Mouse (Mus musculus): ENCODE measurements around the gene Slc23a2. TPM values are rescaled to one million over a fixed set of nuclear protein-coding genes. Genes with fewer than 3 reads are reported as not detected.

Slc23a2 gene
- polyA plus RNA-seq, 1 experiment from 2014 or later: 18.5 TPM

GRCm38 (mm10) chr2:132031364-132032095, 113.4 kb downstream of the Slc23a2 start:
- 66% methylated on average over 11 of the region's 11 CpGs for WGBS
- Histone ChIP-seq H3K9me3 (ENCODE audit: control insufficient read depth, low read length) (no peaks in the 10 kb centered on the region), H3K4me2 (ENCODE audit: low read depth, low read length) (peak overlapping the region; percentile 90; the same call in 1 of the 2 replicates), H3K4me1 (ENCODE audit: control insufficient read depth, insufficient read depth, low read length) (peaks cover 15% of the 10 kb centered on the region), H3K36me3 (ENCODE audit: control insufficient read depth, insufficient read depth, low read length) (no peaks in the 10 kb centered on the region), H3K9ac (ENCODE audit: low read depth, low read length) (no peak overlapping the region), H3K4me3 (ENCODE audit: low read depth, low read length) (no peak overlapping the region), H3K27me3 (replicated peaks; ENCODE audit: control insufficient read depth, insufficient read depth, low read length) (peaks cover 31% of the 10 kb centered on the region), H3K27ac (replicated peaks; ENCODE audit: low read depth, low read length) (peak overlapping the region; percentile 56; the same call in 1 of the 2 replicates)
- no peak for ATAC-seq (ENCODE audit: low read depth)
- no peak for DNase-seq (ENCODE audit: low spot score)

- peaks cover 31% of the 10 kb centered on the region for H3K27me3 ChIP-seq (replicated peaks; ENCODE audit: control insufficient read depth, insufficient read depth, low read length)
- DNase-seq (ENCODE audit: low spot score): peak; percentile 64
- peak overlapping the region; percentile 64 for H3K9ac ChIP-seq (ENCODE audit: low read depth, low read length)
- no peaks in the 10 kb centered on the region for H3K36me3 ChIP-seq (ENCODE audit: control insufficient read depth, insufficient read depth, low read length)
- peaks cover 15% of the 10 kb centered on the region for H3K4me1 ChIP-seq (ENCODE audit: control insufficient read depth, insufficient read depth, low read length)
- H3K27ac ChIP-seq (replicated peaks; ENCODE audit: low read depth, low read length): peak overlapping the region; percentile 56
- ATAC-seq (ENCODE audit: low read depth): peak; percentile 15; the same call in 1 of the 2 replicates
- H3K4me3 ChIP-seq (ENCODE audit: low read depth, low read length): peak overlapping the region; percentile 61
- peak overlapping the region; percentile 90 for H3K4me2 ChIP-seq (ENCODE audit: low read depth, low read length)
- no peaks in the 10 kb centered on the region for H3K9me3 ChIP-seq (ENCODE audit: control insufficient read depth, low read length)
- 15% methylated on average over 23 of the region's 23 CpGs for WGBS
Observed at GRCm38 (mm10) chr2:132030418-132031363, 114.2 kb downstream of the Slc23a2 start.

GRCm38 (mm10) chr2:132029646-132030417, 115.1 kb downstream of the Slc23a2 start, which contains the start of gene Rassf2:
Gene Rassf2, minus strand, starts transcription at chr2:132030258.
- ATAC-seq (ENCODE audit: low read depth) (peak; percentile 90), DNase-seq (ENCODE audit: low spot score) (peak; percentile 95)
- peaks cover 31% of the 10 kb centered on the region for H3K27me3 ChIP-seq (replicated peaks; ENCODE audit: control insufficient read depth, insufficient read depth, low read length)
- peak within 1 kb of the TSS; percentile 61 for H3K4me3 ChIP-seq (ENCODE audit: low read depth, low read length)
- H3K4me1 ChIP-seq (ENCODE audit: control insufficient read depth, insufficient read depth, low read length): peaks cover 15% of the 10 kb centered on the region
- H3K4me2 ChIP-seq (ENCODE audit: low read depth, low read length): peak within 1 kb of the TSS; percentile 90
- no peaks in the 10 kb centered on the region for H3K36me3 ChIP-seq (ENCODE audit: control insufficient read depth, insufficient read depth, low read length)
- peak within 1 kb of the TSS; percentile 56 for H3K27ac ChIP-seq (replicated peaks; ENCODE audit: low read depth, low read length)
- peak within 1 kb of the TSS; percentile 64 for H3K9ac ChIP-seq (ENCODE audit: low read depth, low read length)
- H3K9me3 ChIP-seq (ENCODE audit: control insufficient read depth, low read length): no peaks in the 10 kb centered on the region
- WGBS: under 1% methylated on average over 21 of the region's 48 CpGs

GRCm38 (mm10) chr2:132028894-132029605, 115.9 kb downstream of the Slc23a2 start:
- no peaks in the 10 kb centered on the region for H3K36me3 ChIP-seq (ENCODE audit: control insufficient read depth, insufficient read depth, low read length)
- peaks cover 15% of the 10 kb centered on the region for H3K4me1 ChIP-seq (ENCODE audit: control insufficient read depth, insufficient read depth, low read length)
- DNase-seq (ENCODE audit: low spot score): no peak
- peaks cover 31% of the 10 kb centered on the region for H3K27me3 ChIP-seq (replicated peaks; ENCODE audit: control insufficient read depth, insufficient read depth, low read length)
- peak overlapping the region; percentile 90 for H3K4me2 ChIP-seq (ENCODE audit: low read depth, low read length)
- no peaks in the 10 kb centered on the region for H3K9me3 ChIP-seq (ENCODE audit: control insufficient read depth, low read length)
- peak; percentile 19; the same call in 1 of the 2 replicates for ATAC-seq (ENCODE audit: low read depth)
- WGBS: under 1% methylated on average over 34 of the region's 36 CpGs
- peak overlapping the region; percentile 11; the same call in 1 of the 2 replicates for H3K27ac ChIP-seq (replicated peaks; ENCODE audit: low read depth, low read length)
- H3K4me3 ChIP-seq (ENCODE audit: low read depth, low read length): peak overlapping the region; percentile 61
- H3K9ac ChIP-seq (ENCODE audit: low read depth, low read length): peak overlapping the region; percentile 64

GRCm38 (mm10) chr2:132028107-132028506, 116.8 kb downstream of the Slc23a2 start:
- DNase-seq (ENCODE audit: low spot score) (no peak), ATAC-seq (ENCODE audit: low read depth) (no peak)
- Histone ChIP-seq H3K27me3 (replicated peaks; ENCODE audit: control insufficient read depth, insufficient read depth, low read length) (peaks cover 31% of the 10 kb centered on the region), H3K36me3 (ENCODE audit: control insufficient read depth, insufficient read depth, low read length) (no peaks in the 10 kb centered on the region), H3K9me3 (ENCODE audit: control insufficient read depth, low read length) (no peaks in the 10 kb centered on the region), H3K4me1 (ENCODE audit: control insufficient read depth, insufficient read depth, low read length) (peaks cover 15% of the 10 kb centered on the region), H3K4me2 (ENCODE audit: low read depth, low read length) (peak overlapping the region; percentile 90), H3K4me3 (ENCODE audit: low read depth, low read length) (peak overlapping the region; percentile 61), H3K27ac (replicated peaks; ENCODE audit: low read depth, low read length) (no peak overlapping the region), H3K9ac (ENCODE audit: low read depth, low read length) (no peak overlapping the region; the same call in 1 of the 2 replicates)
- 35% methylated on average over 5 of the region's 5 CpGs for WGBS

GRCm38 (mm10) chr2:132027366-132027765, 117.5 kb downstream of the Slc23a2 start:
- DNase-seq (ENCODE audit: low spot score): no peak
- Histone ChIP-seq H3K9ac (ENCODE audit: low read depth, low read length) (no peak overlapping the region), H3K36me3 (ENCODE audit: control insufficient read depth, insufficient read depth, low read length) (no peaks in the 10 kb centered on the region), H3K4me3 (ENCODE audit: low read depth, low read length) (no peak overlapping the region), H3K9me3 (ENCODE audit: control insufficient read depth, low read length) (no peaks in the 10 kb centered on the region), H3K27ac (replicated peaks; ENCODE audit: low read depth, low read length) (no peak overlapping the region), H3K4me1 (ENCODE audit: control insufficient read depth, insufficient read depth, low read length) (peaks cover 15% of the 10 kb centered on the region), H3K4me2 (ENCODE audit: low read depth, low read length) (peak overlapping the region; percentile 90), H3K27me3 (replicated peaks; ENCODE audit: control insufficient read depth, insufficient read depth, low read length) (peaks cover 31% of the 10 kb centered on the region)
- 41% methylated on average over 5 of the region's 5 CpGs for WGBS
- no peak for ATAC-seq (ENCODE audit: low read depth)

GRCm38 (mm10) chr2:132024028-132024427, 120.9 kb downstream of the Slc23a2 start:
- ATAC-seq (ENCODE audit: low read depth): no peak
- 81% methylated on average over 4 of the region's 4 CpGs for WGBS
- DNase-seq (ENCODE audit: low spot score): no peak
- peaks cover 21% of the 10 kb centered on the region for H3K27me3 ChIP-seq (replicated peaks; ENCODE audit: control insufficient read depth, insufficient read depth, low read length)
- H3K4me2 ChIP-seq (ENCODE audit: low read depth, low read length): no peak overlapping the region
- no peak overlapping the region for H3K9ac ChIP-seq (ENCODE audit: low read depth, low read length)
- no peaks in the 10 kb centered on the region for H3K4me1 ChIP-seq (ENCODE audit: control insufficient read depth, insufficient read depth, low read length)
- H3K36me3 ChIP-seq (ENCODE audit: control insufficient read depth, insufficient read depth, low read length): no peaks in the 10 kb centered on the region
- H3K27ac ChIP-seq (replicated peaks; ENCODE audit: low read depth, low read length): no peak overlapping the region
- H3K4me3 ChIP-seq (ENCODE audit: low read depth, low read length): no peak overlapping the region
- no peaks in the 10 kb centered on the region for H3K9me3 ChIP-seq (ENCODE audit: control insufficient read depth, low read length)

Data from embryonic facial prominence, embryonic 14.5 days (tissue).